Mouse (Mus musculus): ENCODE measurements around the gene Kat2b.
"Not testable (repeated sequence)": the region's sequence is repeated elsewhere in the genome, so short reads cannot be mapped to it uniquely, and the experiment has no call there.

The Kat2b gene

DNA sequence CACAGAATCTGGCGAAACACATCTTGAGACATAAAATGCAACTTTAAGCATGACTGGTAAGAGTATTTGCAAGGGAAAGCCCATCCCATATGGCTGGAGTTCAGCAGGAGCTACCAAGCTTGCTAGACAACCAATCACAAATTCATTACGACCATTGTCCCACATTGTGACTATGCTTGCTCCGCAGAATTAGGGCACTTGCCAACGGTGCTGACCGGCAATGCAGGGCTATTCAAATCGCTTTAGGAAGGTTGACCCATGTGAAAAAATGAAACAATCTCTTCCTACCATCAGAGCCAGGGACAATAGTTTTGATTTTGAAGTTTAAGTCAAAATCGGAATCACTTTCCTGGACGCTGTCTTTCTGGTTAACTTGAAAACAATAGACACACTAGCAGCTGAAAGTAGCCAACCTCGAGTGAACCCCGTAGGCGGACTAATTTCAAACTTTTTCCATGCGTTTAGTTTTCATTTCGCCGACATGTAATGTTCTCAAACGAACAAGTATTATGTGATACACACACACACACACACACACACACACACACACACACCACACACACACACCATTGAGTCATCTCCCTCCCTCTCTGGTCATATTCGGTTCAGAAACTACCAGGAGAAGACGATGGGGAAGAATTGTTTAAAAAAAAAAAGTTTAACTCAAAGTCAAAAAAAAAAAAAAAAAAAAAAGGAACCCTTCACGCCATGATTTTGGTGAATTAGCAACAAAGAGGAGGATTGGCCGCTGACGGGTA, at the start of gene Kat2b:
Gene Kat2b, plus strand, starts transcription at position 701 of the 758 bp plus-strand sequence.
- DNase-seq: peak; percentile 55

DNA sequence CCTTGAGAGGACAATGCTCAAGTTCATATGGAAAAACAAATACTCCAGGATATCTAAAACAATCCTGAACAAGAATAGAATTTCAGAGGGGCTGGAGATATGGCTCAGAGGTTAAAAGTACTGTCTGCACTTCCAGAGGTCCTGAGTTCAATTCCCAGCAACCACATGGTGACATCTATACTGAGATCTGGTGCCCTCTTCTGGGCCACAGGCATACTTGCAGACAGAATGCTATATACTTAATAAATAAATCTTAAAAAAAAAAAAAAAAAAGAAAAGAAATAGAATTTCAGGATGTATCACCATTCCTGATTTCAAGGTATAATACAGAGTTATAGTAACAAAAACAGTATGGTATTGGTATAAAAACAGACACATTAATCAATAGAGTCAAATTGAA, 47.3 kb upstream of the Kat2b start:
- no peak for DNase-seq

GRCm38 (mm10) chr17:53520509-53520908, 46.2 kb upstream of the Kat2b start:
- DNase-seq: no peak

- no peak for DNase-seq
Measured at GRCm38 (mm10) chr17:53528034-53528433, 38.6 kb upstream of the Kat2b start.

GRCm38 (mm10) chr17:53531160-53531559, 35.5 kb upstream of the Kat2b start:
- no peak for DNase-seq

GRCm38 (mm10) chr17:53532425-53532824, 34.2 kb upstream of the Kat2b start:
- DNase-seq: no peak

DNA sequence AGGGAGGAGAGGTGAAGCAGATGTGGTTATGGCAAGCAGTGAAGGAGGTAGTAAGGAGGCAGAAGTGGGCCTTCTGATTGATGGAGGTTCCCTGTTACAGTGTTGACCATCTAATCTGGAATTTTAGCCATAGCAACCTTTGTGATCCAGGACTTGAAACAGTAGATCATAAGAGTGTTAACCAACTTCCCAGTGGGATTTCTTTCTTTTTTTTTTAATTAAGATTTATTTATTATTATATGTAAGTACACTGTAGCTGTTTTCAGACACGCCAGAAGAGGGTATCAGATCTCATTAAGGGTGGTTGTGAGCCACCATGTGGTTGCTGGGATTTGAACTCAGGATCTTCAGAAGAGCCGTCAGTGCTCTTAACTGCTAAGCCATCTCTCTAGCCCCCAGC, 27.3 kb upstream of the Kat2b start, which contains the start of gene Pp2d1:
Gene Pp2d1, minus strand, starts transcription at position 101 of the 400 bp plus-strand sequence.
- not testable (repeated sequence) for DNase-seq

GRCm38 (mm10) chr17:53542536-53542935, 24.1 kb upstream of the Kat2b start:
- no peak for DNase-seq

GRCm38 (mm10) chr17:53543591-53544324, 22.9 kb upstream of the Kat2b start:
- no peak for DNase-seq

DNA sequence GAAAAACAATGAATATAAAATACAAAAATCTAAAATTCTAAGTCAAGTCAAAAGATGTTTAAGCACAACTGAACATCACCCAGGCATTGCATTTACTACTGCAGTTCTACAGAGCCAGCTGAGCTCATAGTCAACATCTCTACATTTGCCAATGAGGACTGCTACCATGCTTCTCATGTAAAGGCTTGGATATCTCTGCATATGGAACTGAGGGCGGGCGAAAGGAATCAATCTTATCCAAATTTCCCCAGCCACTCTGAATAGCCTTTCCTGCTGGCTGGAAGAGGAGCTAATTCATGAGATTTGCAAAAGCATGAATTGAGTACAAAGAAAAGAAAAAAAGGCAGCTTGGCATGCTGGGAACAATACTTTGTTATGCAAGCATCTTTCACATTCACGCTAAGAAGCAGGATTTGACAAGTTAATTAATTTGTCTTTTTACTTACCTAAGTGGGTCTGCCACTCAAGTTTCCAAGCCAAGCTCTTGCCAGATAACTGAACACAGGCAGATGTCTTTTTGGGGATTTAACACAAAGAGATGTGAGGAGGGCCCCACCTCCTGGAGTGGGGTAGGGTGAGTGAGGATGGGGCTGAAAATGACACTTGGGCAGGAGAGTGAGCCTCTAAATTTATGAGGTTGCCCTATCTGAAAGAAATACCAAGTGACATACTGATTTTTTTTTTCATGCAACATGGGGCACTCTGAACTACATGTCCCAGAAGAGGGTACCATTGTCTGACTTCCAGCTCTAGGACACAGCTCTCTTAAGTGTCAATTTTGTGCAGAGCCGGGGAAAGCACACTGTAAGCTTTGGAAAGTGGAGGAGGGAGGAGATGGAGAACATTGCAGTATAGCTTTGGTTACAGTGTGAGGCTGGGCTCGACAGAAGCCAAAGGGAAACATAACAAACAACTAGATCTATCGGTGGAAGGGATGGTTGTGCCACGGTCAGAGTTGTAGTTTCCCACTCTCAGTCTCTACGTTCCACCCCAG, 15.1 kb upstream of the Kat2b start:
- DNase-seq: no peak

GRCm38 (mm10) chr17:53554088-53554487, 12.6 kb upstream of the Kat2b start:
- no peak for DNase-seq

DNA sequence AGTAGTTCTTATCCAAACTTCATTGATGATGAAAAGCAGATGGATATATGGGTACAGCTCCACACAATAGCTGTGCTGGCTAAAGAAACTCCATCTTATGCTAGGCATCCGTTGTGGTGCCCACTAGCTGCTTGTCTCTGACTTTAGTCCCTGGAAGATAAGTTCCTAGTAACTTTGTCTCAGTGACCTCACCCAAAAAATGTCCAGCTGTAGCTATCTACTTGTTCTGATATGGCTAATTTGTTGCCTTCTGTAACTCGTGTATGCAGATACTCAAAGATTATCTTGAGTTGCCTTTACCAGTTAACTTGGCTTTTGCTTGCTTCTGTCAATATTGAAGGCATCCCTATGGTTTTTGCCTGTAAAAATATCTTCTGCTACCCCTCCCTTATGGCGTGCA, 11.8 kb upstream of the Kat2b start:
- DNase-seq: no peak

- DNase-seq: no peak
Measured at GRCm38 (mm10) chr17:53557443-53557842, 9.2 kb upstream of the Kat2b start.

GRCm38 (mm10) chr17:53559646-53560045, 7.0 kb upstream of the Kat2b start:
- no peak for DNase-seq

GRCm38 (mm10) chr17:53561458-53562029, 5.1 kb upstream of the Kat2b start:
- no peak for DNase-seq

GRCm38 (mm10) chr17:53564837-53565236, 1.8 kb upstream of the Kat2b start:
- DNase-seq: no peak

GRCm38 (mm10) chr17:53566919-53567345, 271 bp downstream of the Kat2b start:
- peak; percentile 84 for DNase-seq

GRCm38 (mm10) chr17:53567346-53568101, 863 bp downstream of the Kat2b start:
- peak; percentile 79 for DNase-seq

DNA sequence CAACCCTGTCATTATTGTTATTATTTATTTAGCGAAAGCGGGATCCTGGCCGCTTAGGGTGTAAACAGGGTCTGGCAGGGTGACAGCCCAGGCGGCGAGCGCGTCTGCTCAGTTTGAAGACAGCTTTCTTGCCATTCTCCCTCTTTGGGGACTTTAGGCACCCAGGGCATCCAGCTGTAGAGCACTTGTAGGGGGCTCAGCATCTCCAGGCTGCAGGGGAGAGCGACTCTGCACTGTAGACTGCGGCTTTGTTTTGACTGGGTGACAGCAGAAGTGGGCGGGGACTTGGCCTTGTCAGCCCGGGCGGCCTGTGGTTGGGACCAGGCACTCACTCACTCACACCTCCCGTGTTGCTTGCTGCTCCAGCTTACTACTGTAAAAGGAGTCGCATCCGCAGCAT, 1.5 kb downstream of the Kat2b start:
- peak; percentile 83 for DNase-seq

GRCm38 (mm10) chr17:53568734-53569386, 2.2 kb downstream of the Kat2b start:
- DNase-seq: no peak

GRCm38 (mm10) chr17:53569829-53570228, 3.2 kb downstream of the Kat2b start:
- DNase-seq: peak; percentile 71
